Mouse (Mus musculus) duodenum, adult 2 months (tissue): ENCODE results near the gene Krtap1-5. TPM values are rescaled to one million over a fixed set of nuclear protein-coding genes. Genes with fewer than 3 reads are reported as not detected.

ENCODE experiments used
- polyA plus RNA-seq: library from polyadenylated mRNA; depleted of rRNA; stranded (reverse); fragments of >200 nt; gene quantifications from 2 replicates; pipeline ENCODE4 v1.2.3, GENCODE M21; 2012; ENCODE audit warnings: low replicate concordance; rRNA removed

Gene Krtap1-5
- polyA plus RNA-seq: not detected in 2 replicates

DNA sequence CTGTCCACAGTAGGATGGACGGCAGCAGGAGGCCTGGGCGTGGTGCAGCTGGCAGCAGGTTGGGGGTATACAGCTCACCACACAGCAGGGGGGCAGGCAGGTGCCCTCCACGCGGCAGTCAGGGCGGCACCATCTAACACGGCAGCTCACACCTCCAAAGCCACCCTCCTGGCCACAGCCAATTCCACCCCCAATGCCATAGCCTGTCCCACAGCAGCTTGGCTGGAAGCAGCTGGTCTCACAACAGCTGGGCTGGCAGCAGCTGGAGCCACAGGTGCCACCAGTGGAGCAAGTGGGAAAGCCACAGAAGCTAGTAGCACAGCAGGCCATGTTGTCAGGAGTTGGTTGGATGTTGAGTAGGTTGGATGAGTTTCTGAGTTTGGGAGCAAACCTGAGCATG, at the start of gene Krtap1-5:
Gene Krtap1-5 (minus strand): TSS at position 381 of the 400 bp plus-strand sequence.

DNA sequence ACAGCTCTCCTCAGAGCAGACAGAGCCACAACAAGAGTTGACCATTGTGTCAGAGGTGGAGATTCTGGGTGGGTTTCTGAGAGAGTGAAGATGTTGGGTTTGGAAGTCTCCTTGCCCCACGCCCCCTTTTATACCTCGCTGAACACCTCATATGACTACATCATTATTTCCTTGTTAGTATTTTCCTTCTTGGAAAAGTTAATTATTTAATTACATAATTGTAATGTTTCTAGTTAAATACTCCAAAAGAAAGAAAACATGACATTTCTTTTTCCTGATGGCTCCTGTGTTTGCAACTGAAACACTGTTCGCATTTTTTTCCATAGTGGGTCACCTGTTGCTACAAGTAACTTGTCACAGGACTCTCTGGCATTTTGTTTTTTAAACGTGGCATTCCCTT, 47.3 kb upstream of the Krtap1-5 start, which contains the start of gene Krtap4-1:
Gene Krtap4-1 (minus strand): TSS at position 101 of the 400 bp plus-strand sequence.

DNA sequence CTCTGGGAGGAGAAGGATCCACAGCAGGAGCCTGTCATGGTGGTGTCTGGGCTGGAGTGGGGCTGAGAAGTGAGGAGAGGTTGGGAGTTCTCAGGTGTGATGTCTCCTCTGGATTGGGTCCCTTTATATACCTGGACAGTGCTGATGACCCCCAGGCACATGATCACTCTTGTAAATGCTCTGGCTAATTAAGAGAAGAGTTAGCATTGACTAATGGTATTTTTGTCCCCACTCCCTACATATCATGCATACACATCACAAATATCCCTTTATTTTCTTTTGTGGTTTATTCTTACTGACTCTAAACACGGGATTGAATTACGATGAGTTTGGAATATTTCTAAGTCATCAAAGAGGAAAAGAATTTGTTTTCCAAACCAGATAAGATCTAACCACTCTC, 39.5 kb upstream of the Krtap1-5 start, which contains the start of gene Gm11562:
Gene Gm11562 (minus strand): TSS at position 101 of the 400 bp plus-strand sequence.

DNA sequence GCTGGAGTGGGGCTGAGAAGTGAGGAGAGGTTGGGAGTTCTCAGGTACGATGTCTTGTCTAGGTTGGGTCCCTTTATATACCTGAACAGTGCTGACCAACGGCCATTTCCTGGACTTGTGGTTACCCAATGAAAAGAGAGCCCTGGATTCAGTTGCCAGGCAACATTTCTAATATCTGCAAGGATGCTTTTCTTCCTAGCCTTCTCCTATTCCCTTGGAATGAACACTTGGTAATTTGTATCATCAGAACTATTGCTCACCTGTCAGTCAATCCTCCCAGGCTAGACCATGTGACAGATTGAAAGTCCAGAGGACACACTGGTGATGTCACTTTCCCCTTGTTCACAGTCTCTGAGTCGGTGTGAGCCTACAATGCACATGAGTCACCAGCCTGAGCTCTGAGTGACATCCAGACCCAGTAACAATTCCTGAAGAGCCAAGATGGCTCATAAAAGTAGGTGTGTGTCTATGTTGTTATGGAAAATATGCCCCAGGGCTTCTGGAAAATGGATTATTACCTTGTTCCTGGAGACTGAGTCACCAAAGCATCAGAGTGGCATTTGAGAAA, 34.1 kb upstream of the Krtap1-5 start, which contains the start of gene Krtap2-4:
Gene Krtap2-4 (minus strand): TSS at position 51 of the 568 bp plus-strand sequence.

DNA sequence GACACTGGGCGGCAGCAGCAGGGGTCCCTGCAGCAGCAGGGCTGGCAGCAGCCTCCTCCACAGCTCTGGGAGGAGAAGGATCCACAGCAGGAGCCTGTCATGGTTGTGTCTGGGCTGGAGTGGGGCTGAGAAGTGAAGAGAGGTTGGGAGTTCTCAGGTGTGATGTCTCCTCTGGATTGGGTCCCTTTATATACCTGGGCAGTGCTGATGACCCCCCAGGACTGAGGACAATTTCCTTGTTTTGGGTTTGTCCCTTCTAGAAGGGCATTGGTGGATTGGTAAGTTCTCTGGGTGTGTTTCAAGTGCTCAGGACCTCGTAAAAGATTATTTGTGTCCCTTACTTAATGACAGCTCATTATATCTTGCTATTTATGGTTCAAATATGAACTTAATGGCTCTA, 29.3 kb upstream of the Krtap1-5 start, which contains the start of gene Gm11937:
Gene Gm11937 (minus strand): TSS at position 101 of the 400 bp plus-strand sequence.

DNA sequence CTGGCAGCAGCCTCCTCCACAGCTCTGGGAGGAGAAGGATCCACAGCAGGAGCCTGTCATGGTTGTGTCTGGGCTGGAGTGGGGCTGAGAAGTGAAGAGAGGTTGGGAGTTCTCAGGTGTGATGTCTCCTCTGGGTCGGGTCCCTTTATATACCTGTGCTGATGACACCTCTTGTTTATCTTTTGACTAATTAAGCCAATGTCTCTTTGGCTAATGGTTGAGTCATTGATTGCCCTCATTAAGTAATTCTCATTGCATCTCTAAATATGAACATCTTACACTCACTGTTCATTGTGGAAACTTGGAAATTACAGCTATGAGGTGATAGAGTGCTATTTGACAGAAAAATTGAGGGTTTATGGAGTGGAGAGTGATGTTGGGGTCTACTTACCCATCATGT, 22.4 kb upstream of the Krtap1-5 start, which contains the start of gene Gm11938:
Gene Gm11938 (minus strand): TSS at position 101 of the 400 bp plus-strand sequence.

DNA sequence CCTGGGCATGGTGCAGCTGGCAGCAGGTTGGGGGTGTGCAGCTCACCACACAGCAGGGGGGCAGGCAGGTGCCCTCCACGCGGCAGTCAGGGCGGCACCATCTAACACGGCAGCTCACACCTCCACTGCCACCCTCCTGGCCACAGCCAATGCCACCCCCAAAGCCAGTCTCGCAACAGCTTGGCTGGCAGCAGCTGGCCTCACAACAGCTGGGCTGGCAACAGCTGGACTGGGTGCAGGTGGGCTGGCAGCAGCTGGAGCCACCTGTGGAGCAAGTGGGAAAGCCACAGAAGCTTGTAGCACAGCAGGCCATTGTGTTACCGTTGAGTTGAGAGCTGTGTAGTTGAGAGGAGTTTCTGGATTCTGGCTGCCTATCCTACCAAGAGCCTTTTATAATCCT, 16.9 kb upstream of the Krtap1-5 start, which contains the start of gene Krtap9-3:
Gene Krtap9-3 (minus strand): TSS at position 364 of the 400 bp plus-strand sequence.

DNA sequence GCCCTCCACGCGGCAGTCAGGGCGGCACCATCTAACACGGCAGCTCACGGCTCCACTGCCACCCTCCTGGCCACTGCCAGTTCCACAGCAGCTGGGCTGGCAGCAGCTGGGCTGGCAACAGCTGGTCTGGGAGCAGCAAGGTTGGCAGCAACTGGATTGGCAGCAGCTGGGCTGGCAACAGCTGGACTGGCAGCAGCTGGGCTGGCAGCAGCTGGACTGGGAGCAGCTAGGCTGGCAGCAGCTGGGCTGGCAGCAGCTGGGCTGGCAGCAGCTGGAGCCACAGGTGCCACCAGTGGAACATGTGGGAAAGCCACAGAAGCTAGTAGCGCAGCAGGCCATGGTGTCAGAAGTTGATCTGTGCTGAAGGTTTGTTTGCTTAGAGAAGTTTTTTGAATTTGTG, 10.2 kb upstream of the Krtap1-5 start, which contains the start of gene Krtap1-3:
Gene Krtap1-3 (minus strand): TSS at position 359 of the 400 bp plus-strand sequence.

DNA sequence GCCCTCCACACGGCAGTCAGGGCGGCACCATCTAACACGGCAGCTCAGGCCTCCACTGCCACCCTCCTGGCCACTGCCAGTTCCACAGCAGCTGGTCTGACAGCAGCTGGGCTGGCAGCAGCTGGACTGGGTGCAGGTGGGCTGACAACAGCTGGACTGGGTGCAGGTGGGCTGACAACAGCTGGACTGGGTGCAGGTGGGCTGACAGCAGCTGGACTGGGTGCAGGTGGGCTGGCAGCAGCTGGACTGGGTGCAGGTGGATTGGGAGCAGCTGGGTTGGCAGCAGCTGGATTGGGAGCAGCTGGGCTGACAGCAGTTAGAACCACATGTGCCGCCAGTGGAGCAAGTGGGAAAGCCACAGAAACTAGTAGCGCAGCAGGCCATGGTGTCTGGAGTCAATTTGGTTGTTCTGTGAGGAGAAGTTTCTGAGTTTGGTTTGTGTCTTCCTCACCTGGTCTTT, 2.5 kb upstream of the Krtap1-5 start, which contains the start of gene Krtap1-4:
Gene Krtap1-4 (minus strand): TSS at position 410 of the 460 bp plus-strand sequence.

DNA sequence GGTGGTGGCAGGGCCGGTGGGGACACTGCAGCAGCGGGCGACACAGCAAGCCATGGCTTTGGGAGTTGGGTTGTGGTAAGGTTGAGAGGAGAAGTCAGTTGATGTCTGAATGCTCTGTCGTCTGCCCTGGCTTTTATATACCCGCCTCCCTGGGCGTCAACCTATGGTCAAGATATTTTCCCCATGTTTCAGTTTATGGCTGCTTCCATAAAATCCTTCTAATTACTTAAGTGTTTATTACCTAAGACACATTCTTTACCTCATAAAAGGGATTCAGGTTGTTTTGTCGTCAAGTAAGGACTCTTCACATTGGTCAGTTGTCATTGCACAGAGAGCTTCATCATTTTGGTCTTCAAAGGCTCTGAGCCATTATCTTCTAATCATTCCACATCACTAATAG, 14.3 kb downstream of the Krtap1-5 start, which contains the start of gene Krtap3-1:
Gene Krtap3-1 (minus strand): TSS at position 101 of the 400 bp plus-strand sequence.

DNA sequence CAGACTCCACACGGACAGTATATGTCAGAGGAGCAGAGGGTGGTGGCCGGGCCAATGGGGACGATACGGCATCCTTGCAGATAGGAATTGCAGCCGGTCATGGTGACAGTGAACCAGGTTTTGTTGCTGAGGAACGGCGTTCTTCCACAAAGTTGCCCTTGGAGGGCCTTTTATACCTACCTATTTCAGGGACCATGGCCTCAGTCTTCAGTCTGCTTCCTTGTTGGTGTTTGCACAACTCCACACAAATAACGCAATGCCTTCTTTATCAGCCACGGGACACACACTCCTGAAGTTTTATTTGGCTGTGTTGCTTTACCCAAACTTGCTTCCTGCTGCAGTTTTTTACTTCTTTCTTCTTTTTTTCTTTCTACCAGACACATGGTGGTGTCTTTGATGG, 21.4 kb downstream of the Krtap1-5 start, which contains the start of gene Gm11939:
Gene Gm11939 (minus strand): TSS at position 101 of the 400 bp plus-strand sequence.

DNA sequence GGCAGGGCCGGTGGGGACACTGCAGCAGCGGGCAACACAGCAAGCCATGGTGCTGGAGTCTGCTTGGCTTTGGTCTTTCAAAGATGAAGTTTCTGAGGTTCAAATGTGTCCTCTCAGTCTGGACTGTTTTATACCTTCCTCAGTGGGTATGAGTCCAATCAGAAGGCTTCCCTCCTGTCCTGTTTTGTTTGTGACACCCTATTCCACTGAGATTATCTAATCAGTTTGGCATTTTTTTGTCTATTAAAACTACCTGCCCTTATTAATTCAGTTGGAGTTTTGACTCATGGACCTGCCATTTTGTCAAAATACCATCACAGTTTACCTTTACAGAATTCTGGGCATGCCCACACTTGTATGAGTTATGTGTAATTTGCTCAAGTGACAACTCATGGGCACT, 24.1 kb downstream of the Krtap1-5 start, which contains the start of gene Krtap3-2:
Gene Krtap3-2 (minus strand): TSS at position 101 of the 400 bp plus-strand sequence.

DNA sequence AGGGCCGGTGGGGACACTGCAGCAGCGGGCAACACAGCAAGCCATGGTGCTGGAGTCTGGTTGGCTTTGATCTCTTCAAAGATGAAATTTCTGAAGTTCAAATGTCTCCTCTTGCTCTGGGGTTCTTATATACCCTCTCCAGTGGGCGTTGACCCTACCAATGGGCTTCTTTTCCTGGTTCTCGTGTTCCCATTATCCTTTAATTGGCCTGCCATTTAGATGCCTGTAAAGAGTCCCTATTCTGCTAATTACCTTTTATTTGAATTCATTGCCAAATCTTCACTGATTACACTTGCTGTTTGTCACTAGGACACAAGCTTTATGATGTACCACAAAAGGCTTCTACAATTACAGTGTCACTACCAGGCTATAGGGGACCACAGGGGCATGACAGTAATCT, 30.1 kb downstream of the Krtap1-5 start, which contains the start of gene Krtap3-3:
Gene Krtap3-3 (minus strand): TSS at position 101 of the 400 bp plus-strand sequence.

Other genes starting within 250 kb of the Krtap1-5 start
- gene Krt26, start 243.1 kb downstream of the Krtap1-5 start, polyA plus RNA-seq: not detected in 2 replicates
- gene Krt27, start 229.9 kb downstream of the Krtap1-5 start, polyA plus RNA-seq: not detected in 2 replicates
- gene Krt28, start 206.1 kb downstream of the Krtap1-5 start, polyA plus RNA-seq: 0.15 TPM in 1 of 2 replicates, not detected in the other
- 0.22 and 0.31 TPM in 2 replicates for gene Krt10, start 191.7 kb downstream of the Krtap1-5 start, polyA plus RNA-seq
- gene Krt12, start 158.8 kb downstream of the Krtap1-5 start, polyA plus RNA-seq: 2.3 and 5.4 TPM in 2 replicates
- 90.1 and 382 TPM in 2 replicates for gene Krt20, start 142.9 kb downstream of the Krtap1-5 start, polyA plus RNA-seq
- gene Krt23, start 87.9 kb downstream of the Krtap1-5 start, polyA plus RNA-seq: 2.5 and 23.6 TPM in 2 replicates
- not detected in 2 replicates for gene Krt39, start 59.7 kb downstream of the Krtap1-5 start, polyA plus RNA-seq
- gene Krt40, start 37.9 kb downstream of the Krtap1-5 start, polyA plus RNA-seq: not detected in 2 replicates
- gene Krtap3-3, start 30.2 kb downstream of the Krtap1-5 start, polyA plus RNA-seq: not detected in 2 replicates
- not detected in 2 replicates for gene Krtap3-2, start 24.2 kb downstream of the Krtap1-5 start, polyA plus RNA-seq
- gene Gm11939, start 21.6 kb downstream of the Krtap1-5 start, polyA plus RNA-seq: not detected in 2 replicates
- gene Krtap3-1, start 14.4 kb downstream of the Krtap1-5 start, polyA plus RNA-seq: 0.21 TPM in 1 of 2 replicates, not detected in the other
- gene Krtap1-4, start 2.6 kb upstream of the Krtap1-5 start, polyA plus RNA-seq: not detected in 2 replicates
- gene Krtap1-3, start 10.3 kb upstream of the Krtap1-5 start, polyA plus RNA-seq: not detected in 2 replicates
- gene Krtap9-3, start 17.1 kb upstream of the Krtap1-5 start, polyA plus RNA-seq: not detected in 2 replicates
- not detected in 2 replicates for gene Gm11938, start 22.3 kb upstream of the Krtap1-5 start, polyA plus RNA-seq
- gene Gm11937, start 29.2 kb upstream of the Krtap1-5 start, polyA plus RNA-seq: not detected in 2 replicates
- gene Krtap2-4, start 33.8 kb upstream of the Krtap1-5 start, polyA plus RNA-seq: 0.27 TPM in 1 of 2 replicates, not detected in the other
- not detected in 2 replicates for gene Gm11562, start 39.4 kb upstream of the Krtap1-5 start, polyA plus RNA-seq
- not detected in 2 replicates for gene Krtap4-1, start 47.2 kb upstream of the Krtap1-5 start, polyA plus RNA-seq
- gene Krtap4-2, start 54.1 kb upstream of the Krtap1-5 start, polyA plus RNA-seq: not detected in 2 replicates
- gene Krtap4-7, start 63.1 kb upstream of the Krtap1-5 start, polyA plus RNA-seq: not detected in 2 replicates
- not detected in 2 replicates for gene Gm11555, start 69.2 kb upstream of the Krtap1-5 start, polyA plus RNA-seq
- gene Gm11563, start 77.9 kb upstream of the Krtap1-5 start, polyA plus RNA-seq: not detected in 2 replicates
- gene Krtap4-6, start 84.9 kb upstream of the Krtap1-5 start, polyA plus RNA-seq: not detected in 2 replicates
- not detected in 2 replicates for gene Gm14190, start 109.7 kb upstream of the Krtap1-5 start, polyA plus RNA-seq
- not detected in 2 replicates for gene Gm14180, start 153.3 kb upstream of the Krtap1-5 start, polyA plus RNA-seq
- gene Gm11595, start 191.9 kb upstream of the Krtap1-5 start, polyA plus RNA-seq: not detected in 2 replicates
- gene Krtap4-8, start 199.7 kb upstream of the Krtap1-5 start, polyA plus RNA-seq: not detected in 2 replicates
- gene Krtap4-9, start 204.2 kb upstream of the Krtap1-5 start, polyA plus RNA-seq: not detected in 2 replicates
- not detected in 2 replicates for gene Gm11596, start 212.5 kb upstream of the Krtap1-5 start, polyA plus RNA-seq
- gene Gm11569, start 217.9 kb upstream of the Krtap1-5 start, polyA plus RNA-seq: not detected in 2 replicates
- gene Gm11554, start 223.4 kb upstream of the Krtap1-5 start, polyA plus RNA-seq: not detected in 2 replicates
- gene Krtap4-13, start 228.9 kb upstream of the Krtap1-5 start, polyA plus RNA-seq: not detected in 2 replicates
- gene Gm11564, start 234.7 kb upstream of the Krtap1-5 start, polyA plus RNA-seq: not detected in 2 replicates